Mouse (Mus musculus): ENCODE data around the gene Itpripl2. TPM values are rescaled to one million over a fixed set of nuclear protein-coding genes. Genes with fewer than 3 reads are reported as not detected.

The Itpripl2 gene
- total RNA-seq (2012; rRNA removed) = not detected in 2 replicates
- not detected in 2 replicates for total RNA-seq (2014; rRNA removed)
- not detected in 2 replicates for polyA plus RNA-seq (2012; ENCODE audit: insufficient read length, low read depth)

GRCm38 (mm10) chr7:118491431-118492147 is at the start of gene Itpripl2:
Gene Itpripl2, minus strand, starts transcription at chr7:118491975.
- DNase-seq (ENCODE audit: extremely low read depth) = no peak
- dilution Hi-C loops (cut with MboI; ENCODE audit: extremely low pct_ligation_motif_present, extremely low pct_unique_long_range_greater_than_20kb, low sequenced_read_pairs) = no loop called here
- Histone ChIP-seq H3K79me2 (replicated peaks; ENCODE audit: control insufficient read depth, extremely low read depth, insufficient read depth, poor library complexity, severe bottlenecking) (no peaks in the 10 kb centered on the region), H3K4me3 (replicated peaks in 1 of 3; ENCODE audit: low read depth in 2 of 3, low read length in 2 of 3, poor library complexity in 1 of 3) (no peak within 1 kb of the TSS), H3K4me2 (ENCODE audit: insufficient read depth, low read depth, poor library complexity, severe bottlenecking) (no peak within 1 kb of the TSS), H3K4me1 (ENCODE audit: control insufficient read depth in 1 of 2, insufficient read depth in 2 of 2) (no peaks in the 10 kb centered on the region), H3K27me3 (replicated peaks) (no peaks in the 10 kb centered on the region), H3K36me3 (replicated peaks in 1 of 2; ENCODE audit: control insufficient read depth in 1 of 2, insufficient read depth in 1 of 2, low read length in 1 of 2) (no peaks in the 10 kb centered on the region), H3K27ac (ENCODE audit: insufficient read depth, low read depth) (no peak within 1 kb of the TSS), H3K9ac (ENCODE audit: insufficient read depth, low read depth) (no peak within 1 kb of the TSS), H3K9me3 (replicated peaks; ENCODE audit: low read length) (peaks cover 4% of the 10 kb centered on the region)
- in situ Hi-C loops (cut with MboI; ENCODE audit: low pct_ligation_motif_present, low pct_unique_long_range_greater_than_20kb, low sequenced_read_pairs) = no loop called here
- no peak for TF ChIP-seq CHD1 (IDR thresholded peaks at IDR 0.05; ENCODE audit: low read depth, low read length)
- TF ChIP-seq E2F4 (IDR thresholded peaks at IDR 0.05; ENCODE audit: insufficient replicate concordance, low read depth, low read length) = no peak
- no peak for TF ChIP-seq UBTF (IDR thresholded peaks at IDR 0.05; ENCODE audit: low read depth, low read length)
- TF ChIP-seq ZC3H11A (IDR thresholded peaks at IDR 0.05; ENCODE audit: low read depth, low read length) = no peak
- no peak for TF ChIP-seq CTCF (conservative IDR thresholded peaks at IDR 0.05 in 1 of 2, IDR thresholded peaks at IDR 0.05 in 1 of 2; ENCODE audit: low read depth in 2 of 2, low read length in 2 of 2)
- no peak for TF ChIP-seq EP300 (IDR thresholded peaks at IDR 0.05; ENCODE audit: low read length)
- TF ChIP-seq CHD2 (IDR thresholded peaks at IDR 0.05; ENCODE audit: low read length) = no peak
- TF ChIP-seq BHLHE40 (IDR thresholded peaks at IDR 0.05; ENCODE audit: low read depth, low read length) = no peak
- TF ChIP-seq ETS1 (conservative IDR thresholded peaks at IDR 0.05; ENCODE audit: low read depth, low read length) = no peak
- no peak for TF ChIP-seq RCOR1 (conservative IDR thresholded peaks at IDR 0.05; ENCODE audit: low read depth, low read length)
- TF ChIP-seq POLR2A (IDR thresholded peaks at IDR 0.05; ENCODE audit: low read depth, low read length) = no peak
- no peak for TF ChIP-seq NELFE (IDR thresholded peaks at IDR 0.05; ENCODE audit: low read depth, low read length)
- TF ChIP-seq NRF1 (IDR thresholded peaks at IDR 0.05; ENCODE audit: low read depth, low read length) = no peak
- TF ChIP-seq GABPA (IDR thresholded peaks at IDR 0.05; ENCODE audit: insufficient replicate concordance, low read depth, low read length) = no peak
- no peak for TF ChIP-seq USF2 (conservative IDR thresholded peaks at IDR 0.05; ENCODE audit: low read depth, low read length)

GRCm38 (mm10) chr7:118535076-118535475 is 43.3 kb upstream of the Itpripl2 start:
- dilution Hi-C loops (cut with MboI; ENCODE audit: extremely low pct_ligation_motif_present, extremely low pct_unique_long_range_greater_than_20kb, low sequenced_read_pairs) = no loop called here
- Histone ChIP-seq H3K9ac (ENCODE audit: insufficient read depth, low read depth) (peak overlapping the region; percentile 34; the same call in 1 of the 2 replicates), H3K79me2 (replicated peaks; ENCODE audit: control insufficient read depth, extremely low read depth, insufficient read depth, poor library complexity, severe bottlenecking) (no peaks in the 10 kb centered on the region), H3K36me3 (replicated peaks in 1 of 2; ENCODE audit: control insufficient read depth in 1 of 2, insufficient read depth in 1 of 2, low read length in 1 of 2) (peaks cover 0 to 3% of the 10 kb centered on the region in 2 experiments), H3K27me3 (replicated peaks) (peaks cover 2% of the 10 kb centered on the region), H3K4me1 (ENCODE audit: control insufficient read depth in 1 of 2, insufficient read depth in 2 of 2) (peaks cover 0 to 13% of the 10 kb centered on the region in 2 experiments; a peak in 2 of 4 replicates), H3K27ac (ENCODE audit: insufficient read depth, low read depth) (no peak overlapping the region), H3K4me2 (ENCODE audit: insufficient read depth, low read depth, poor library complexity, severe bottlenecking) (no peak overlapping the region), H3K4me3 (replicated peaks in 1 of 3; ENCODE audit: low read depth in 2 of 3, low read length in 2 of 3, poor library complexity in 1 of 3) (no peak overlapping the region), H3K9me3 (replicated peaks; ENCODE audit: low read length) (no peaks in the 10 kb centered on the region)
- DNase-seq (ENCODE audit: extremely low read depth) = no peak
- in situ Hi-C loops (cut with MboI; ENCODE audit: low pct_ligation_motif_present, low pct_unique_long_range_greater_than_20kb, low sequenced_read_pairs) = no loop called here
- TF ChIP-seq TBP (conservative IDR thresholded peaks at IDR 0.05; ENCODE audit: low read depth, low read length) (no peak), SIN3A (IDR thresholded peaks at IDR 0.05; ENCODE audit: low read length) (no peak), USF1 (IDR thresholded peaks at IDR 0.05; ENCODE audit: low read depth, low read length) (no peak), EP300 (IDR thresholded peaks at IDR 0.05; ENCODE audit: low read length) (no peak), POLR2AphosphoS2 (IDR thresholded peaks at IDR 0.05; ENCODE audit: low read depth, low read length) (no peak), USF2 (conservative IDR thresholded peaks at IDR 0.05; ENCODE audit: low read depth, low read length) (no peak), MAX (IDR thresholded peaks at IDR 0.05; ENCODE audit: low read length) (no peak), TCF12 (IDR thresholded peaks at IDR 0.05; ENCODE audit: low read depth, low read length) (no peak), CHD2 (IDR thresholded peaks at IDR 0.05; ENCODE audit: low read length) (no peak), MXI1 (IDR thresholded peaks at IDR 0.05; ENCODE audit: low read depth, low read length) (no peak), E2F4 (IDR thresholded peaks at IDR 0.05; ENCODE audit: insufficient replicate concordance, low read depth, low read length) (no peak), MAFK (IDR thresholded peaks at IDR 0.05; ENCODE audit: insufficient replicate concordance, low read length) (no peak), JUND (conservative IDR thresholded peaks at IDR 0.05; ENCODE audit: low read depth, low read length) (no peak)
